Mouse (Mus musculus): ENCODE data around the gene Slc35d1.

Slc35d1 gene

GRCm38 (mm10) chr4:103214925-103215820 is at the start of gene Slc35d1:
TSS of gene Slc35d1 (minus strand) at chr4:103215164.
- DNase-seq (ENCODE audit: low read depth, low spot score) = peak; percentile 86

- no peak for DNase-seq (ENCODE audit: low read depth, low spot score)
Observed at GRCm38 (mm10) chr4:103263812-103264396, 48.9 kb upstream of the Slc35d1 start.

GRCm38 (mm10) chr4:103263378-103263777 is 48.4 kb upstream of the Slc35d1 start:
- no peak for DNase-seq (ENCODE audit: low read depth, low spot score)

- DNase-seq (ENCODE audit: low read depth, low spot score) = no peak
Observed at GRCm38 (mm10) chr4:103258817-103259216, 43.9 kb upstream of the Slc35d1 start.

- no peak for DNase-seq (ENCODE audit: low read depth, low spot score)
Observed at GRCm38 (mm10) chr4:103253846-103254245, 38.9 kb upstream of the Slc35d1 start.

GRCm38 (mm10) chr4:103249436-103250085 is 34.6 kb upstream of the Slc35d1 start:
- no peak for DNase-seq (ENCODE audit: low read depth, low spot score)

GRCm38 (mm10) chr4:103247813-103248212 is 32.8 kb upstream of the Slc35d1 start:
- no peak for DNase-seq (ENCODE audit: low read depth, low spot score)

GRCm38 (mm10) chr4:103247249-103247648 is 32.3 kb upstream of the Slc35d1 start:
- DNase-seq (ENCODE audit: low read depth, low spot score) = no peak

- DNase-seq (ENCODE audit: low read depth, low spot score) = no peak
Observed at GRCm38 (mm10) chr4:103232156-103232555, 17.2 kb upstream of the Slc35d1 start.

- no peak for DNase-seq (ENCODE audit: low read depth, low spot score)
Observed at GRCm38 (mm10) chr4:103222854-103223253, 7.9 kb upstream of the Slc35d1 start.

- DNase-seq (ENCODE audit: low read depth, low spot score) = no peak
Observed at GRCm38 (mm10) chr4:103221789-103222188, 6.8 kb upstream of the Slc35d1 start.

GRCm38 (mm10) chr4:103219011-103219410 is 4.0 kb upstream of the Slc35d1 start:
- DNase-seq (ENCODE audit: low read depth, low spot score) = no peak

GRCm38 (mm10) chr4:103216046-103216445 is 1.1 kb upstream of the Slc35d1 start:
- DNase-seq (ENCODE audit: low read depth, low spot score) = no peak

- DNase-seq (ENCODE audit: low read depth, low spot score) = peak; percentile 63
Observed at GRCm38 (mm10) chr4:103214498-103214924, 453 bp downstream of the Slc35d1 start.

GRCm38 (mm10) chr4:103213859-103214497 is 986 bp downstream of the Slc35d1 start:
- no peak for DNase-seq (ENCODE audit: low read depth, low spot score)

- DNase-seq (ENCODE audit: low read depth, low spot score) = no peak
Observed at GRCm38 (mm10) chr4:103208553-103208952, 6.4 kb downstream of the Slc35d1 start.

GRCm38 (mm10) chr4:103203646-103204045 is 11.3 kb downstream of the Slc35d1 start:
- DNase-seq (ENCODE audit: low read depth, low spot score) = no peak

- DNase-seq (ENCODE audit: low read depth, low spot score) = no peak
Observed at GRCm38 (mm10) chr4:103200046-103200445, 14.9 kb downstream of the Slc35d1 start.

- DNase-seq (ENCODE audit: low read depth, low spot score) = peak; percentile 66
Observed at GRCm38 (mm10) chr4:103199086-103199485, 15.9 kb downstream of the Slc35d1 start.

- no peak for DNase-seq (ENCODE audit: low read depth, low spot score)
Observed at GRCm38 (mm10) chr4:103197401-103197800, 17.6 kb downstream of the Slc35d1 start.

- peak; percentile 67 for DNase-seq (ENCODE audit: low read depth, low spot score)
Observed at GRCm38 (mm10) chr4:103192421-103192820, 22.5 kb downstream of the Slc35d1 start.

Data from ZHBTc4 (cell line).